In the genomic region with DNA sequence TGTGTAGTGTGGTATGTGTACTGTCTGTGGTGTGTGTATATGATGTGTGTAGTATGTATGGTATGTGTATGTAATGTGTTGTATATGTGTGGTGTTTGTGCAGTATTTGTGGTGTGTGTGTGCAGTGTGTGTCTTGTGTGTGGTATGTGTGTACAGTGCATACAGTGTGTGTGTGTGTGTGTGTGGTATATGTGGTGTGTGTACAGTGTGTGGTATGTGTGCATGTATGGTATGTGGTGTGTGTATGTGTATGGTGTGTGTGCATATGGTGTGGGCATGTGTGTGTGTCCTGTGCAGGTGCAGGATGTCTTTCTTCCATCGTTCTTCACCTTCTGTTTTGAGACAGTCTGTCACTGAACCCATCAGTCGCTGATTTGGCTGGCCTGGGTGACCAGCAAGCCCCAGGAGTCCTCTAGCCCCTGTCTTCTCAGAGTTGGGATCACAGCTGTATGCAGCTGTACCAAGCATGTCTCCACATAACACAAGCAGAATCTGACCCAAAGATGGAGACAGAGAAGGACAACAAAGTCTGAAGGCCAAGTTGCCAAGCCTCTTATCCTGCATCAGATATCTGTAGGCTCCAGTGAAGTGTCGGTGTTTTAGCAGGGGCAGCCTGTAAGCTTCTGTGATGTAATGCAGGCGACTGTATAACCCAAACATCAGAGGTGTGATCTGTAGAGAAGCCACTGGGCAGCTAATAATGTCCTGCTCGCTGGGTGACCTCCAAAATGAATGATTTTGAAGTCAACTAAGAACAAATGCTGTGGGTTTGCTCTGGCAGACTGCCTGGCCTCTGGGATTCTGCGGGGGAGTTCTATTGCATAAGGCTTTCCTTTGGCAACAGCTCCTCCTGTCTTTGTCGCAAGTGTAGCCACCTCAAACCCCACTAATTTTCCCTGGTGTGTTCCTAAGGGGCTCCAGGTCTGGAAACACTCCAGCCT, we compare ENCODE assay signal across 9 mouse cellular contexts. TPM values are rescaled to one million over a fixed set of nuclear protein-coding genes. Genes with fewer than 3 reads are reported as not detected.
DNase-seq lines count a peak whose midpoint lies in the region; ATAC-seq and TF ChIP-seq lines count a peak whose summit lies in the region.
"Had no signal": no experiment of that assay in that cellular context is flagged by ENCODE, and none has a peak within 500 bp of the region (broad histone marks: within the 10 kb centered on the region; RNA-seq: fewer than 3 reads in every experiment).

No protein-coding gene starts in this region.

- TF ChIP-seq EP300 in MEL (IDR thresholded peaks at IDR 0.05; ENCODE audit: low read depth in 1 of 2, low read length in 2 of 2) = no peak
- no peak for TF ChIP-seq EP300 in stomach, postnatal 0 days (optimal IDR thresholded peaks at IDR 0.05)

- TF ChIP-seq RAD21 in MEL (IDR thresholded peaks at IDR 0.05; ENCODE audit: low read depth, low read length) = peak; percentile 59

- no peak overlapping the region for H3K27ac ChIP-seq in MEL (ENCODE audit: control insufficient read depth, low read depth, low read length)
- H3K27ac ChIP-seq in lung, embryonic 14.5 days (ENCODE audit: low read depth) = no peak overlapping the region
- H3K27ac ChIP-seq in stomach, postnatal 0 days (replicated peaks) = 0 out of 2 replicates have a peak overlapping the region, but pooled peaks have one; percentile 13
- no peak overlapping the region for H3K27ac ChIP-seq in forebrain, embryonic 16.5 days (ENCODE audit: low read length)
- H3K27ac ChIP-seq: macrophage had no signal

- H3K79me2 ChIP-seq in MEL (ENCODE audit: control insufficient read depth, insufficient read depth, low read length, poor library complexity) = peaks cover 5% of the 10 kb centered on the region; the same call in 1 of the 2 replicates

- peak; percentile 89 for DNase-seq in 3T3-L1 (ENCODE audit: low read depth, low spot score)
- peak; percentile 44 for DNase-seq in MEL (ENCODE audit: low read depth, low spot score)
- peak; percentile 75 to 81 for DNase-seq in frontal cortex, postnatal 36 days (ENCODE audit: low spot score in 2 of 2)
- DNase-seq in kidney, postnatal 4 days = peak; percentile 79 to 85
- DNase-seq in lung, embryonic 14.5 days = peak; percentile 96
- DNase-seq in stomach, postnatal 0 days (ENCODE audit: low spot score) = peak; percentile 71
- no peak for DNase-seq in embryo, embryonic 9.5 days (ENCODE audit: extremely low spot score)

- peak; percentile 95 for ATAC-seq in lung, embryonic 14.5 days (ENCODE audit: insufficient read depth)
- no peak; the same call in 1 of the 2 replicates for ATAC-seq in stomach, postnatal 0 days (ENCODE audit: low FRiP score, low TSS enrichment)
- ATAC-seq in forebrain, embryonic 16.5 days = no peak

- 26% methylated on average over 7 of the region's 7 CpGs for WGBS in lung, embryonic 14.5 days
- 17% methylated on average over 7 of the region's 7 CpGs for WGBS in stomach, postnatal 0 days
- 59% methylated on average over 7 of the region's 7 CpGs for WGBS in forebrain, embryonic 16.5 days

- 0 out of 4 replicates have a peak, but pooled peaks cover 0 to 4% of the 10 kb centered on the region in 2 experiments for H3K4me1 ChIP-seq in MEL (ENCODE audit: control insufficient read depth in 1 of 2, insufficient read depth in 2 of 2, low read length in 2 of 2)
- no peaks in the 10 kb centered on the region for H3K4me1 ChIP-seq in lung, embryonic 14.5 days (ENCODE audit: insufficient read depth)
- H3K4me1 ChIP-seq in stomach, postnatal 0 days (replicated peaks; ENCODE audit: control insufficient read depth, insufficient read depth) = no peaks in the 10 kb centered on the region; the same call in 1 of the 2 replicates
- 0 out of 2 replicates have a peak, but pooled peaks cover 1% of the 10 kb centered on the region for H3K4me1 ChIP-seq in forebrain, embryonic 16.5 days (replicated peaks; ENCODE audit: control insufficient read depth, insufficient read depth, low read length)

- H3K4me2 ChIP-seq in lung, embryonic 14.5 days = no peak overlapping the region
- H3K4me2 ChIP-seq in stomach, postnatal 0 days (replicated peaks; ENCODE audit: low read depth) = no peak overlapping the region
- no peak overlapping the region for H3K4me2 ChIP-seq in forebrain, embryonic 16.5 days (ENCODE audit: low read length)

- H3K4me3 ChIP-seq in MEL (ENCODE audit: control insufficient read depth in 1 of 2, insufficient read depth in 1 of 2, low read depth in 2 of 2, low read length in 2 of 2) = no peak overlapping the region
- H3K4me3 ChIP-seq in lung, embryonic 14.5 days (ENCODE audit: low read depth, low read length) = no peak overlapping the region
- no peak overlapping the region for H3K4me3 ChIP-seq in stomach, postnatal 0 days (ENCODE audit: low read depth, low read length)
- H3K4me3 ChIP-seq in forebrain, embryonic 16.5 days (replicated peaks; ENCODE audit: low read length) = no peak overlapping the region

- H3K36me3 ChIP-seq in MEL (ENCODE audit: control insufficient read depth in 1 of 2, insufficient read depth in 2 of 2, low read length in 2 of 2) = peaks cover 0 to 2% of the 10 kb centered on the region in 2 experiments; a peak in 3 of 4 replicates
- H3K36me3 ChIP-seq in lung, embryonic 14.5 days (ENCODE audit: insufficient read depth) = peaks cover 18% of the 10 kb centered on the region
- H3K36me3 ChIP-seq in stomach, postnatal 0 days (ENCODE audit: control insufficient read depth, insufficient read depth, low read length) = peaks cover 6% of the 10 kb centered on the region; the same call in 1 of the 2 replicates
- 0 out of 2 replicates have a peak, but pooled peaks cover 10% of the 10 kb centered on the region for H3K36me3 ChIP-seq in forebrain, embryonic 16.5 days (ENCODE audit: control insufficient read depth, insufficient read depth)

- no peak overlapping the region for H3K9ac ChIP-seq in MEL (ENCODE audit: control insufficient read depth, low read depth, low read length, poor library complexity, severe bottlenecking)
- no peak overlapping the region for H3K9ac ChIP-seq in lung, embryonic 14.5 days
- no peak overlapping the region; the same call in 1 of the 2 replicates for H3K9ac ChIP-seq in stomach, postnatal 0 days (ENCODE audit: low read length)
- H3K9ac ChIP-seq in forebrain, embryonic 16.5 days (replicated peaks; ENCODE audit: low read depth, low read length) = no peak overlapping the region

- H3K27me3 ChIP-seq in MEL (ENCODE audit: control insufficient read depth in 1 of 2, insufficient read depth in 2 of 2, low read length in 2 of 2) = no peaks in the 10 kb centered on the region
- H3K27me3 ChIP-seq in lung, embryonic 14.5 days (ENCODE audit: insufficient read depth, low read length) = no peaks in the 10 kb centered on the region
- H3K27me3 ChIP-seq in stomach, postnatal 0 days (ENCODE audit: control insufficient read depth, insufficient read depth, low read length) = no peaks in the 10 kb centered on the region
- H3K27me3 ChIP-seq in forebrain, embryonic 16.5 days (replicated peaks; ENCODE audit: control insufficient read depth, insufficient read depth, low read length) = no peaks in the 10 kb centered on the region

- no peaks in the 10 kb centered on the region for H3K9me3 ChIP-seq in MEL (replicated peaks; ENCODE audit: insufficient read depth, low read length)
- H3K9me3 ChIP-seq in lung, embryonic 14.5 days (ENCODE audit: low read depth, low read length) = no peaks in the 10 kb centered on the region
- no peaks in the 10 kb centered on the region for H3K9me3 ChIP-seq in stomach, postnatal 0 days (ENCODE audit: control insufficient read depth, low read length)
- H3K9me3 ChIP-seq in forebrain, embryonic 16.5 days (ENCODE audit: control insufficient read depth, low read length) = no peaks in the 10 kb centered on the region

- TF ChIP-seq POLR2A in MEL (IDR thresholded peaks at IDR 0.05; ENCODE audit: control insufficient read depth in 1 of 2, insufficient read depth in 1 of 2, low read depth in 1 of 2, low read length in 2 of 2, poor library complexity in 1 of 2) = no peak

- TF ChIP-seq CTCF in MEL (IDR thresholded peaks at IDR 0.05 in 2 of 3, conservative IDR thresholded peaks at IDR 0.05 in 1 of 3; ENCODE audit: control insufficient read depth in 1 of 3, insufficient read depth in 1 of 3, low read depth in 2 of 3, low read length in 3 of 3, poor library complexity in 1 of 3, severe bottlenecking in 1 of 3) = peak in 2 of 3 experiments; percentile 23 to 51; a peak in 4 of 6 replicates
- TF ChIP-seq CTCF in lung, embryonic 14.5 days (IDR thresholded peaks at IDR 0.05; ENCODE audit: low read depth) = peak; percentile 61
- peak; percentile 76 for TF ChIP-seq CTCF in stomach, postnatal 0 days (IDR thresholded peaks at IDR 0.05; ENCODE audit: low read depth)

RNA-seq across cellular contexts. Expression of a gene that starts 6.8 kb away (rescaled TPM):
- total RNA-seq in MEL (2012; rRNA removed) = 1,416 and 1,438 TPM in 2 replicates
- polyA plus RNA-seq in MEL (2012; ENCODE audit: insufficient read depth in 1 of 2, insufficient read length in 2 of 2, low read depth in 1 of 2, low replicate concordance in 2 of 2, missing spikeins in 1 of 2) = 100 to 1,000 TPM in 1 of 2 experiments, not detected in 1; 598 TPM
- 736 and 777 TPM in 2 replicates for polyA plus RNA-seq in lung, embryonic 14.5 days (2014; fragmentation: Nextera tagmentation; extraction: Ambion mirVana)
- polyA plus RNA-seq in stomach, postnatal 0 days (2015; fragmentation: Nextera tagmentation; extraction: Ambion mirVana) = 1,477 and 1,517 TPM in 2 replicates
- 487 and 509 TPM in 2 replicates for polyA plus RNA-seq in forebrain, embryonic 16.5 days (2015; fragmentation: Nextera tagmentation; extraction: Ambion mirVana)

RNA-seq across cellular contexts. Expression of a gene that starts 7.2 kb away (rescaled TPM):
- total RNA-seq in MEL (2012; rRNA removed) = 39.3 and 40.1 TPM in 2 replicates
- polyA plus RNA-seq in MEL (2012; ENCODE audit: insufficient read depth in 1 of 2, insufficient read length in 2 of 2, low read depth in 1 of 2, low replicate concordance in 2 of 2, missing spikeins in 1 of 2) = 10 to 100 TPM in 1 of 2 experiments, not detected in 1; 36.9 TPM
- 70.4 and 74.1 TPM in 2 replicates for polyA plus RNA-seq in lung, embryonic 14.5 days (2014; fragmentation: Nextera tagmentation; extraction: Ambion mirVana)
- polyA plus RNA-seq in stomach, postnatal 0 days (2015; fragmentation: Nextera tagmentation; extraction: Ambion mirVana) = 57.4 and 63.5 TPM in 2 replicates
- 70.2 and 75.5 TPM in 2 replicates for polyA plus RNA-seq in forebrain, embryonic 16.5 days (2015; fragmentation: Nextera tagmentation; extraction: Ambion mirVana)

RNA-seq across cellular contexts. Expression of a gene that starts 49.3 kb away (rescaled TPM):
- total RNA-seq in MEL (2012; rRNA removed) = 0.23 TPM in 2 replicates
- not detected for polyA plus RNA-seq in MEL (2012; ENCODE audit: insufficient read depth in 1 of 2, insufficient read length in 2 of 2, low read depth in 1 of 2, low replicate concordance in 2 of 2, missing spikeins in 1 of 2)
- 0.17 and 0.18 TPM in 2 replicates for polyA plus RNA-seq in lung, embryonic 14.5 days (2014; fragmentation: Nextera tagmentation; extraction: Ambion mirVana)
- 0.12 and 0.13 TPM in 2 replicates for polyA plus RNA-seq in stomach, postnatal 0 days (2015; fragmentation: Nextera tagmentation; extraction: Ambion mirVana)
- 1.5 and 1.6 TPM in 2 replicates for polyA plus RNA-seq in forebrain, embryonic 16.5 days (2015; fragmentation: Nextera tagmentation; extraction: Ambion mirVana)

RNA-seq across cellular contexts. Expression of a gene that starts 59.8 kb away (rescaled TPM):
- 27.5 and 29.4 TPM in 2 replicates for total RNA-seq in MEL (2012; rRNA removed)
- 10 to 100 TPM; 43.5 to 98.2 TPM for polyA plus RNA-seq in MEL (2012; ENCODE audit: insufficient read depth in 1 of 2, insufficient read length in 2 of 2, low read depth in 1 of 2, low replicate concordance in 2 of 2, missing spikeins in 1 of 2)
- polyA plus RNA-seq in lung, embryonic 14.5 days (2014; fragmentation: Nextera tagmentation; extraction: Ambion mirVana) = 36.6 and 37.3 TPM in 2 replicates
- 20.2 and 21.4 TPM in 2 replicates for polyA plus RNA-seq in stomach, postnatal 0 days (2015; fragmentation: Nextera tagmentation; extraction: Ambion mirVana)
- polyA plus RNA-seq in forebrain, embryonic 16.5 days (2015; fragmentation: Nextera tagmentation; extraction: Ambion mirVana) = 25.5 and 27.3 TPM in 2 replicates
